Mouse (Mus musculus) forebrain, embryonic 16.5 days (tissue): ENCODE results near the gene Ighmbp2. TPM values are rescaled to one million over a fixed set of nuclear protein-coding genes. Genes with fewer than 3 reads are reported as not detected.

Source experiments
- ATAC-seq: fragments of 200-750 bp; cut with Nextera tagmentation; 2 replicates; pipeline ENCODE4 v1.8.0; 2017; ENCODE audit warnings: mild to moderate bottlenecking, moderate library complexity
- H3K27ac ChIP-seq: fragments of 300-500 bp; sonication (generic); 2 replicates; pipeline ENCODE4 v1.5.1; 2014; ENCODE audit warnings: low read length, control low read depth
- H3K27me3 ChIP-seq: fragments of 300-500 bp; sonication (generic); replicated peaks from 2 replicates; pipeline ENCODE4 v1.6.1; 2014; ENCODE audit warnings: low read length; ENCODE audit not compliant: control insufficient read depth, insufficient read depth
- H3K36me3 ChIP-seq: fragments of 300-500 bp; sonication (generic); 2 replicates; pipeline ENCODE4 v1.6.1; 2014; ENCODE audit not compliant: control insufficient read depth, insufficient read depth
- H3K4me1 ChIP-seq: fragments of 300-500 bp; sonication (generic); replicated peaks from 2 replicates; pipeline ENCODE4 v1.6.1; 2014; ENCODE audit warnings: low read length; ENCODE audit not compliant: control insufficient read depth, insufficient read depth
- H3K4me2 ChIP-seq: fragments of 300-500 bp; sonication (generic); 2 replicates; pipeline ENCODE4 v1.6.1; 2014; ENCODE audit warnings: mild to moderate bottlenecking, low read length, control low read depth
- H3K4me3 ChIP-seq: fragments of 300-500 bp; sonication (generic); replicated peaks from 2 replicates; pipeline ENCODE4 v1.5.1; 2014; ENCODE audit warnings: mild to moderate bottlenecking, low read length, control low read depth
- H3K9ac ChIP-seq: fragments of 300-500 bp; sonication (generic); replicated peaks from 2 replicates; pipeline ENCODE4 v1.6.1; 2014; ENCODE audit warnings: low read depth, low read length, control low read depth
- H3K9me3 ChIP-seq: fragments of 300-500 bp; sonication (generic); 2 replicates; pipeline ENCODE4 v1.6.1; 2016; ENCODE audit warnings: low read length; ENCODE audit not compliant: control insufficient read depth
- WGBS: fragments of 180-500 bp; shearing (Covaris S2); extraction: QIAGEN DNeasy Blood & Tissue Kit; methylation state at CpG from one replicate; pipeline ENCODE4 v1.1.7; 2014; 5-methylcytosine and 5-hydroxymethylcytosine counted together
- polyA plus RNA-seq: library from polyadenylated mRNA; unstranded; fragments of >200 nt; fragmentation: Nextera tagmentation; extraction: Ambion mirVana; gene quantifications from 2 replicates; pipeline ENCODE4 v1.2.1, GENCODE M21; 2015

Gene Ighmbp2
- polyA plus RNA-seq, 1 experiment from 2014 or later = 12.0 TPM

- peaks cover 6% of the 10 kb centered on the region; the same call in 1 of the 2 replicates for H3K36me3 ChIP-seq
- WGBS = 51% methylated on average over 2 of the region's 2 CpGs
- H3K4me3 ChIP-seq = no peak overlapping the region
These were observed 9.2 kb upstream of the Ighmbp2 start for GRCm38 (mm10) chr19:3292028-3292427.

GRCm38 (mm10) chr19:3289006-3289405 lies 6.2 kb upstream of the Ighmbp2 start:
- H3K4me2 ChIP-seq = no peak overlapping the region
- peaks cover 6% of the 10 kb centered on the region; the same call in 1 of the 2 replicates for H3K36me3 ChIP-seq
- H3K9me3 ChIP-seq = no peaks in the 10 kb centered on the region
- WGBS = 61% methylated on average over 1 of the region's 1 CpGs
- no peak overlapping the region for H3K9ac ChIP-seq
- H3K27ac ChIP-seq = no peak overlapping the region
- peaks cover under 1% of the 10 kb centered on the region for H3K4me1 ChIP-seq
- ATAC-seq = no peak
- H3K27me3 ChIP-seq = no peaks in the 10 kb centered on the region
- no peak overlapping the region for H3K4me3 ChIP-seq

More at GRCm38 (mm10) chr19:3292028-3292427, 9.2 kb upstream of the Ighmbp2 start:
- no peak overlapping the region for H3K27ac ChIP-seq
- no peak overlapping the region for H3K4me2 ChIP-seq
- H3K9ac ChIP-seq = no peak overlapping the region
- ATAC-seq = peak; percentile 74
- no peaks in the 10 kb centered on the region for H3K4me1 ChIP-seq
- H3K27me3 ChIP-seq = no peaks in the 10 kb centered on the region
- H3K9me3 ChIP-seq = no peaks in the 10 kb centered on the region

- 79% methylated on average over 4 of the region's 4 CpGs for WGBS
- Histone ChIP-seq H3K4me3 (peak overlapping the region; percentile 84), H3K4me2 (peak overlapping the region; percentile 83), H3K9ac (peak overlapping the region; percentile 80), H3K4me1 (peaks cover 23% of the 10 kb centered on the region), H3K27ac (no peak overlapping the region), H3K9me3 (no peaks in the 10 kb centered on the region), H3K36me3 (peaks cover 4% of the 10 kb centered on the region), H3K27me3 (no peaks in the 10 kb centered on the region)
- no peak for ATAC-seq
These were observed 931 bp downstream of the Ighmbp2 start for GRCm38 (mm10) chr19:3281886-3282285.

GRCm38 (mm10) chr19:3275744-3276365 lies 7.0 kb downstream of the Ighmbp2 start:
- Histone ChIP-seq H3K36me3 (peaks cover 21% of the 10 kb centered on the region), H3K4me1 (peaks cover under 1% of the 10 kb centered on the region; the same call in 1 of the 2 replicates), H3K27ac (no peak overlapping the region), H3K4me2 (no peak overlapping the region), H3K4me3 (no peak overlapping the region), H3K9me3 (no peaks in the 10 kb centered on the region), H3K9ac (no peak overlapping the region), H3K27me3 (no peaks in the 10 kb centered on the region)
- ATAC-seq = no peak
- 89% methylated on average over 3 of the region's 3 CpGs for WGBS

- WGBS = 92% methylated on average over 9 of the region's 9 CpGs
- ATAC-seq = no peak
- H3K9ac ChIP-seq = no peak overlapping the region
These were observed 9.5 kb downstream of the Ighmbp2 start for GRCm38 (mm10) chr19:3273331-3273730.

GRCm38 (mm10) chr19:3271366-3271765 lies 11.5 kb downstream of the Ighmbp2 start:
- Histone ChIP-seq H3K9ac (no peak overlapping the region), H3K9me3 (no peaks in the 10 kb centered on the region)
- WGBS = 91% methylated on average over 6 of the region's 6 CpGs

More at GRCm38 (mm10) chr19:3273331-3273730, 9.5 kb downstream of the Ighmbp2 start:
- no peak overlapping the region for H3K27ac ChIP-seq
- peaks cover 31% of the 10 kb centered on the region for H3K36me3 ChIP-seq
- H3K4me3 ChIP-seq = no peak overlapping the region
- no peak overlapping the region for H3K4me2 ChIP-seq
- no peaks in the 10 kb centered on the region for H3K4me1 ChIP-seq
- H3K9me3 ChIP-seq = no peaks in the 10 kb centered on the region
- H3K27me3 ChIP-seq = no peaks in the 10 kb centered on the region

GRCm38 (mm10) chr19:3269803-3270202 lies 13.0 kb downstream of the Ighmbp2 start:
- Histone ChIP-seq H3K4me1 (no peaks in the 10 kb centered on the region), H3K36me3 (peaks cover 48% of the 10 kb centered on the region), H3K4me2 (no peak overlapping the region), H3K27ac (no peak overlapping the region), H3K9ac (no peak overlapping the region), H3K27me3 (no peaks in the 10 kb centered on the region), H3K9me3 (no peaks in the 10 kb centered on the region), H3K4me3 (no peak overlapping the region)
- ATAC-seq = no peak
- 94% methylated on average over 6 of the region's 6 CpGs for WGBS

More at GRCm38 (mm10) chr19:3271366-3271765, 11.5 kb downstream of the Ighmbp2 start:
- H3K4me1 ChIP-seq = no peaks in the 10 kb centered on the region
- H3K4me3 ChIP-seq = no peak overlapping the region
- no peak overlapping the region for H3K4me2 ChIP-seq
- peaks cover 38% of the 10 kb centered on the region for H3K36me3 ChIP-seq
- H3K27ac ChIP-seq = no peak overlapping the region
- no peaks in the 10 kb centered on the region for H3K27me3 ChIP-seq
- ATAC-seq = no peak

GRCm38 (mm10) chr19:3269279-3269678 lies 13.5 kb downstream of the Ighmbp2 start:
- H3K4me2 ChIP-seq = no peak overlapping the region
- no peaks in the 10 kb centered on the region for H3K4me1 ChIP-seq
- no peak overlapping the region for H3K27ac ChIP-seq
- WGBS = 87% methylated on average over 9 of the region's 9 CpGs
- peaks cover 49% of the 10 kb centered on the region for H3K36me3 ChIP-seq
- H3K9me3 ChIP-seq = no peaks in the 10 kb centered on the region
- no peak overlapping the region for H3K9ac ChIP-seq
- no peak for ATAC-seq
- H3K27me3 ChIP-seq = no peaks in the 10 kb centered on the region
- no peak overlapping the region for H3K4me3 ChIP-seq

- WGBS = 94% methylated on average over 17 of the region's 17 CpGs
- Histone ChIP-seq H3K4me3 (no peak overlapping the region), H3K27ac (no peak overlapping the region), H3K9ac (no peak overlapping the region), H3K4me1 (no peaks in the 10 kb centered on the region), H3K9me3 (no peaks in the 10 kb centered on the region), H3K4me2 (no peak overlapping the region), H3K36me3 (peaks cover 45% of the 10 kb centered on the region), H3K27me3 (no peaks in the 10 kb centered on the region)
- no peak for ATAC-seq
These were observed 14.4 kb downstream of the Ighmbp2 start for GRCm38 (mm10) chr19:3268218-3268980.
